ENCODE assay signal across 8 mouse cellular contexts in genomic region chr6:86545236-86545635, GRCm38 (mm10). TPM values are rescaled to one million over a fixed set of nuclear protein-coding genes. Genes with fewer than 3 reads are reported as not detected.
DNase-seq lines count a peak whose midpoint lies in the region; ATAC-seq and TF ChIP-seq lines count a peak whose summit lies in the region.
"Had no signal": no experiment of that assay in that cellular context is flagged by ENCODE, and none has a peak within 500 bp of the region (broad histone marks: within the 10 kb centered on the region; RNA-seq: fewer than 3 reads in every experiment).

No protein-coding gene starts in this region.

- no peaks in the 10 kb centered on the region for H3K27me3 ChIP-seq in ES-Bruce4 (ENCODE audit: control insufficient read depth, insufficient read depth, low read length, poor library complexity, severe bottlenecking)
- no peaks in the 10 kb centered on the region for H3K27me3 ChIP-seq in kidney, postnatal 0 days (ENCODE audit: insufficient read depth, low read length)
- no peaks in the 10 kb centered on the region for H3K27me3 ChIP-seq in small intestine, adult 2 months (ENCODE audit: control insufficient read depth, insufficient read depth, low read length)
- no peaks in the 10 kb centered on the region for H3K27me3 ChIP-seq in forebrain, embryonic 15.5 days

- intact Hi-C loops in left cerebral cortex, adult 2 months (cut with DNase I) = loop anchor here (2.0 kb wide), 1 partner anchor 126 kb away; no protein-coding TSS in a partner anchor

- 50% methylated on average over 4 of the region's 4 CpGs for WGBS in kidney, postnatal 0 days
- 53% methylated on average over 4 of the region's 4 CpGs for WGBS in small intestine, adult 2 months
- WGBS in forebrain, embryonic 15.5 days = 55% methylated on average over 4 of the region's 4 CpGs

- H3K4me3 ChIP-seq in left cerebral cortex, adult 2 months = no peak overlapping the region
- H3K4me3 ChIP-seq in ES-Bruce4 (ENCODE audit: low read depth, low read length) = no peak overlapping the region
- no peak overlapping the region for H3K4me3 ChIP-seq in bone marrow macrophage, adult 2 months (ENCODE audit: insufficient read depth, low read length)
- no peak overlapping the region for H3K4me3 ChIP-seq in kidney, postnatal 0 days (replicated peaks; ENCODE audit: low read depth, low read length)
- H3K4me3 ChIP-seq in small intestine, adult 2 months (ENCODE audit: low read depth, low read length) = no peak overlapping the region
- H3K4me3 ChIP-seq in forebrain, embryonic 15.5 days = no peak overlapping the region

- TF ChIP-seq POLR2A in ES-Bruce4 (IDR thresholded peaks at IDR 0.05; ENCODE audit: insufficient read depth, low read length) = no peak
- no peak for TF ChIP-seq POLR2A in bone marrow macrophage, adult 2 months (IDR thresholded peaks at IDR 0.05; ENCODE audit: borderline replicate concordance, low read depth, low read length)
- no peak for TF ChIP-seq POLR2A in small intestine, adult 2 months (IDR thresholded peaks at IDR 0.05; ENCODE audit: low read depth, low read length)

- DNase-seq in left cerebral cortex, adult 2 months (ENCODE audit: extremely low spot score in 1 of 2, low spot score in 2 of 2) = no peak
- DNase-seq in left cerebral cortex, adult 18-20 months (ENCODE audit: low spot score in 2 of 2) = no peak
- DNase-seq in kidney, postnatal 0 days (ENCODE audit: low spot score) = peak; percentile 85

- no peak overlapping the region for H3K9ac ChIP-seq in ES-Bruce4 (ENCODE audit: low read depth, poor library complexity, severe bottlenecking)
- H3K9ac ChIP-seq in kidney, postnatal 0 days (ENCODE audit: low read depth, low read length) = no peak overlapping the region
- H3K9ac ChIP-seq in forebrain, embryonic 15.5 days (replicated peaks) = no peak overlapping the region

- H3K36me3 ChIP-seq in ES-Bruce4 (ENCODE audit: control insufficient read depth, insufficient read depth, low read length, poor library complexity, severe bottlenecking) = peaks cover 2% of the 10 kb centered on the region; the same call in 1 of the 2 replicates
- peaks cover 15% of the 10 kb centered on the region; the same call in 1 of the 2 replicates for H3K36me3 ChIP-seq in kidney, postnatal 0 days (ENCODE audit: insufficient read depth, low read length)
- peaks cover 9% of the 10 kb centered on the region for H3K36me3 ChIP-seq in small intestine, adult 2 months (ENCODE audit: control insufficient read depth, insufficient read depth, low read length)
- peaks cover 58% of the 10 kb centered on the region for H3K36me3 ChIP-seq in forebrain, embryonic 15.5 days

- no peak for ATAC-seq in kidney, postnatal 0 days (replicated peaks; ENCODE audit: low FRiP score, low read depth)
- ATAC-seq in forebrain, embryonic 15.5 days (replicated peaks) = no peak

- no peak overlapping the region for H3K27ac ChIP-seq in left cerebral cortex, adult 2 months
- no peak overlapping the region for H3K27ac ChIP-seq in ES-Bruce4 (ENCODE audit: insufficient read depth, low read length)
- H3K27ac ChIP-seq in bone marrow macrophage, adult 2 months (ENCODE audit: insufficient read depth, low read depth, low read length) = no peak overlapping the region
- no peak overlapping the region for H3K27ac ChIP-seq in kidney, postnatal 0 days
- no peak overlapping the region for H3K27ac ChIP-seq in small intestine, adult 2 months (ENCODE audit: insufficient read depth, low read depth, low read length)
- no peak overlapping the region for H3K27ac ChIP-seq in forebrain, embryonic 15.5 days (replicated peaks)
- H3K27ac ChIP-seq: macrophage had no signal

- TF ChIP-seq EP300 in ES-Bruce4 (IDR thresholded peaks at IDR 0.05; ENCODE audit: insufficient read depth, low read depth, low read length) = no peak

- H3K4me1 ChIP-seq in ES-Bruce4 (ENCODE audit: control insufficient read depth, insufficient read depth, low read length) = no peaks in the 10 kb centered on the region
- peaks cover 7% of the 10 kb centered on the region; the same call in 1 of the 2 replicates for H3K4me1 ChIP-seq in bone marrow macrophage, adult 2 months (ENCODE audit: control insufficient read depth, insufficient read depth, low read length)
- H3K4me1 ChIP-seq in kidney, postnatal 0 days (replicated peaks; ENCODE audit: insufficient read depth, low read length) = no peaks in the 10 kb centered on the region
- H3K4me1 ChIP-seq in small intestine, adult 2 months (ENCODE audit: control insufficient read depth, insufficient read depth, insufficient read length, low read length) = peaks cover 12% of the 10 kb centered on the region; the same call in 1 of the 2 replicates
- H3K4me1 ChIP-seq in forebrain, embryonic 15.5 days = no peaks in the 10 kb centered on the region

- H3K4me2 ChIP-seq in kidney, postnatal 0 days (ENCODE audit: low read length) = no peak overlapping the region
- H3K4me2 ChIP-seq in forebrain, embryonic 15.5 days (replicated peaks) = no peak overlapping the region

- H3K9me3 ChIP-seq in ES-Bruce4 (replicated peaks; ENCODE audit: control insufficient read depth, insufficient read depth, low read length, poor library complexity, severe bottlenecking) = no peaks in the 10 kb centered on the region
- no peaks in the 10 kb centered on the region for H3K9me3 ChIP-seq in kidney, postnatal 0 days (replicated peaks; ENCODE audit: low read length)
- no peaks in the 10 kb centered on the region for H3K9me3 ChIP-seq in forebrain, embryonic 15.5 days

- peak; percentile 85 for TF ChIP-seq CTCF in left cerebral cortex, adult 2 months (IDR thresholded peaks at IDR 0.05)
- TF ChIP-seq CTCF in ES-Bruce4 (IDR thresholded peaks at IDR 0.05; ENCODE audit: low read depth, low read length) = peak; percentile 59
- TF ChIP-seq CTCF in bone marrow macrophage, adult 2 months (IDR thresholded peaks at IDR 0.05; ENCODE audit: low read depth, low read length) = peak; percentile 46; the same call in 1 of the 2 replicates
- TF ChIP-seq CTCF in kidney, postnatal 0 days (IDR thresholded peaks at IDR 0.05; ENCODE audit: low read depth) = peak; percentile 89
- peak; percentile 54; the same call in 1 of the 2 replicates for TF ChIP-seq CTCF in small intestine, adult 2 months (IDR thresholded peaks at IDR 0.05; ENCODE audit: extremely low read depth, insufficient read length, insufficient replicate concordance, low read depth, low read length)

RNA-seq across cellular contexts. Expression of gene Pcbp1, which starts 19.1 kb away (rescaled TPM):
- total RNA-seq in left cerebral cortex, adult 2 months (2021) = 100 to 1,000 TPM; 174 to 176 TPM
- total RNA-seq in left cerebral cortex, adult 18-20 months (2021) = 100 to 1,000 TPM; 188 to 189 TPM
- polyA plus RNA-seq in ES-Bruce4 (2011; ENCODE audit: insufficient read depth, insufficient read length, low read depth, missing spikeins) = 328 and 331 TPM in 2 replicates
- polyA plus RNA-seq in bone marrow macrophage, adult 2 months (2012; ENCODE audit: insufficient read depth, insufficient read length, missing spikeins) = 177 and 185 TPM in 2 replicates
- 488 and 506 TPM in 2 replicates for polyA plus RNA-seq in kidney, postnatal 0 days (2015; fragmentation: Nextera tagmentation; extraction: Ambion mirVana)
- 244 and 314 TPM in 2 replicates for polyA plus RNA-seq in small intestine, adult 2 months (2012; rRNA removed)
- polyA plus RNA-seq in forebrain, embryonic 15.5 days (2015; fragmentation: Nextera tagmentation; extraction: Ambion mirVana) = 409 and 412 TPM in 2 replicates
